17 mouse cellular contexts compared by ENCODE assay signal in the genomic region with DNA sequence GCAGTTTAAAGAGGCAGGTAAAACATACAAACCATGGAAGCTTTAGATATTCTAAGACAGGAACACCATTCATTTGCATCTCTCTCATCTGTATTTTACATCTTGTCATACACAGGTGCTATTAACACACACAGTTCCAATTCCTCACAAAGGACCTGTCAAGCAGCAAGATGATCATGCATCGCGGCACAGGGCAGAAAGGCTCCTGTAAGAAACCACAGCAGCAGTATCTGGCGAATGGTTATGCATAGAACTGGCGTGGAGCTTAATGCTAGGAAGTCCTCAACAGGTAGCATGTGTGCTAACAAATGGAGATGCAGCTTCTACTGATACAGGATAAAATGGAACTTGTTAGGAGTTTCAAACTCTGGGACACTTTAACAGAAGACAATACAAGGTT. TPM values are rescaled to one million over a fixed set of nuclear protein-coding genes. Genes with fewer than 3 reads are reported as not detected.
DNase-seq lines count a peak whose midpoint lies in the region; TF ChIP-seq lines count a peak whose summit lies in the region.
"Not testable (repeated sequence)": the region's sequence is repeated elsewhere in the genome, so short reads cannot be mapped to it uniquely, and the experiment has no call there.
"Had no signal": no experiment of that assay in that cellular context is flagged by ENCODE, and none has a peak within 500 bp of the region (broad histone marks: within the 10 kb centered on the region; RNA-seq: fewer than 3 reads in every experiment).

No protein-coding gene starts in this region.

- TF ChIP-seq CTCF in thymus, adult 2 months (IDR thresholded peaks at IDR 0.05; ENCODE audit: borderline replicate concordance, control insufficient read depth, extremely low read depth, insufficient read depth, low read length, poor library complexity) = not testable (repeated sequence)

- intact Hi-C loops in heart, postnatal 10 days (cut with DNase I); left cerebral cortex, postnatal 4 days (cut with DNase I): not testable (repeated sequence)

- H3K27me3 ChIP-seq in thymus, adult 2 months (ENCODE audit: control insufficient read depth, insufficient read depth, low read length) = not testable (repeated sequence)

- not testable (repeated sequence) for H3K36me3 ChIP-seq in thymus, adult 2 months (ENCODE audit: control insufficient read depth, insufficient read depth, low read length)

- DNase-seq in adrenal gland, postnatal 10 days = peak; percentile 8
- peak; percentile 4 to 14 for DNase-seq in frontal cortex, postnatal 14 days (ENCODE audit: low spot score in 2 of 2)
- DNase-seq in heart, postnatal 10 days = peak; percentile 12 to 21
- peak; percentile 18 to 46 for DNase-seq in kidney, postnatal 25 days
- DNase-seq in left cerebral cortex, postnatal 4 days = peak; percentile 3
- DNase-seq in right cerebral cortex, adult 2 months (ENCODE audit: low spot score in 2 of 2) = peak; percentile 8 to 12
- DNase-seq in thymus, adult 2 months = peak; percentile 10
- DNase-seq in urinary bladder, postnatal 25 days (ENCODE audit: low spot score) = peak; percentile 19

- H3K4me3 ChIP-seq in thymus, adult 2 months (ENCODE audit: control insufficient read depth, insufficient read depth, low read length) = not testable (repeated sequence)

- WGBS in thymus, adult 2 months = 84% methylated on average over 4 of the region's 4 CpGs

- H3K27ac ChIP-seq in thymus, adult 2 months (ENCODE audit: control insufficient read depth, insufficient read depth, low read length) = not testable (repeated sequence)

- TF ChIP-seq POLR2A in thymus, adult 2 months (IDR thresholded peaks at IDR 0.05; ENCODE audit: control insufficient read depth, extremely low read depth, insufficient read depth, low read length, poor library complexity) = not testable (repeated sequence)

- H3K4me1 ChIP-seq in thymus, adult 2 months (replicated peaks; ENCODE audit: control insufficient read depth, insufficient read depth, low read length) = not testable (repeated sequence)

RNA-seq across cellular contexts. Expression of a gene that starts 20.2 kb away (rescaled TPM):
- total RNA-seq in adrenal gland, postnatal 10 days (2021) = not detected
- total RNA-seq in heart, postnatal 10 days (2021) = not detected
- not detected for total RNA-seq in left cerebral cortex, postnatal 4 days (2021)
- not detected in 2 replicates for polyA plus RNA-seq in thymus, adult 2 months (2012; rRNA removed)
- total RNA-seq: heart, postnatal 14 days; hindbrain, postnatal 0 days; left cerebral cortex, postnatal 10 days had no signal
- polyA plus RNA-seq: forebrain, embryonic 12.5 days; hindbrain, postnatal 0 days; liver, embryonic 11.5 days; lung, embryonic 15.5 days; midbrain, embryonic 16.5 days; small intestine, adult 2 months; stomach, embryonic 16.5 days had no signal

RNA-seq across cellular contexts. Expression of a gene that starts 43.4 kb away (rescaled TPM):
- 1 to 10 TPM; 4.2 to 4.5 TPM for total RNA-seq in adrenal gland, postnatal 10 days (2021)
- 1 to 10 TPM; 3.1 to 3.8 TPM for total RNA-seq in heart, postnatal 10 days (2021)
- under 1 TPM; 0.46 to 0.70 TPM for total RNA-seq in left cerebral cortex, postnatal 4 days (2021)
- 109 and 125 TPM in 2 replicates for polyA plus RNA-seq in thymus, adult 2 months (2012; rRNA removed)

RNA-seq across cellular contexts. Expression of a gene that starts 44.9 kb away (rescaled TPM):
- total RNA-seq in adrenal gland, postnatal 10 days (2021) = 1 to 10 TPM; 4.5 to 4.6 TPM
- 1 to 10 TPM; 1.5 to 2.0 TPM for total RNA-seq in heart, postnatal 10 days (2021)
- under 1 TPM; 0.64 to 0.83 TPM for total RNA-seq in left cerebral cortex, postnatal 4 days (2021)
- 19.8 and 27.1 TPM in 2 replicates for polyA plus RNA-seq in thymus, adult 2 months (2012; rRNA removed)
